Mouse (Mus musculus) lung, postnatal 0 days (tissue): ENCODE data around the gene Gtf3c6.

Experiments
- CTCF ChIP-seq: IDR thresholded peaks from 2 replicates; pipeline ENCODE4 v1.5.1; 2016; ENCODE audit warnings: antibody characterized with exemption, mild to moderate bottlenecking
- EP300 ChIP-seq: IDR thresholded peaks from 2 replicates; pipeline ENCODE4 v1.6.1; 2016; ENCODE audit warnings: antibody characterized with exemption, mild to moderate bottlenecking, control low read depth

- no peak for TF ChIP-seq CTCF
- TF ChIP-seq EP300 = no peak
Measured at GRCm38 (mm10) chr10:40229725-40230124, 28.2 kb downstream of the Gtf3c6 start.
